Mouse (Mus musculus) myocyte (in vitro differentiated cells): ENCODE data around the gene Naa80. TPM values are rescaled to one million over a fixed set of nuclear protein-coding genes. Genes with fewer than 3 reads are reported as not detected.

Experiments used
- H3K27me3 ChIP-seq: one replicate; pipeline ENCODE4 v1.6.1; 2011; ENCODE audit not compliant: control insufficient read depth, insufficient read depth, insufficient read length
- H3K36me3 ChIP-seq: one replicate; pipeline ENCODE4 v1.6.1; 2011; ENCODE audit not compliant: control insufficient read depth, insufficient read depth
- H3K4me2 ChIP-seq: one replicate; pipeline ENCODE4 v1.6.1; 2011; ENCODE audit warnings: low read depth, control low read depth
- H3K4me3 ChIP-seq: one replicate; pipeline ENCODE4 v1.5.1; 2011; ENCODE audit warnings: mild to moderate bottlenecking, control low read depth, moderate library complexity
- H3K79me2 ChIP-seq: one replicate; pipeline ENCODE4 v1.6.1; 2011; ENCODE audit not compliant: control insufficient read depth, insufficient read depth
- H3ac ChIP-seq: one replicate; pipeline ENCODE4 v1.6.1; 2011; ENCODE audit not compliant: control insufficient read depth, insufficient read length
- CEBPB ChIP-seq: IDR thresholded peaks from 2 replicates; pipeline ENCODE4 v1.6.1; 2011; ENCODE audit warnings: mild to moderate bottlenecking, moderate library complexity; ENCODE audit not compliant: poor library complexity, insufficient read depth, severe bottlenecking
- E2F4 ChIP-seq: IDR thresholded peaks from one replicate; pipeline ENCODE4 v1.6.1; 2011; ENCODE audit warnings: mild to moderate bottlenecking, control low read depth, moderate library complexity; ENCODE audit not compliant: insufficient read depth
- MAX ChIP-seq: IDR thresholded peaks from one replicate; pipeline ENCODE4 v1.6.1; 2011; ENCODE audit warnings: low read depth, mild to moderate bottlenecking, control low read depth
- MYOD1 ChIP-seq, 3 experiments: IDR thresholded peaks; one replicate each; pipeline ENCODE4 v1.6.1; 2011; ENCODE audit warnings: control low read depth in 2 of 3, low read depth in 2 of 3, mild to moderate bottlenecking in 2 of 3, moderate library complexity in 1 of 3; ENCODE audit not compliant: insufficient read length in 2 of 3, control insufficient read depth in 1 of 3
- MYOG ChIP-seq, 3 experiments: IDR thresholded peaks; one replicate each; pipeline ENCODE4 v1.6.1; 2011; ENCODE audit warnings: control low read depth in 2 of 3, low read depth in 2 of 3, mild to moderate bottlenecking in 2 of 3; ENCODE audit not compliant: insufficient read length in 2 of 3, control insufficient read depth in 1 of 3, insufficient read depth in 1 of 3
- POLR2A ChIP-seq: IDR thresholded peaks from one replicate; pipeline ENCODE4 v1.6.1; 2011; ENCODE audit warnings: low read depth, mild to moderate bottlenecking, control low read depth, moderate library complexity; ENCODE audit not compliant: insufficient read length
- POLR2AphosphoS2 ChIP-seq: IDR thresholded peaks from one replicate; pipeline ENCODE4 v1.6.1; 2011; ENCODE audit warnings: low read depth, control low read depth; ENCODE audit not compliant: insufficient read length
- REST ChIP-seq: IDR thresholded peaks from one replicate; pipeline ENCODE4 v1.6.1; 2011; ENCODE audit warnings: mild to moderate bottlenecking, control low read depth, moderate library complexity; ENCODE audit not compliant: insufficient read depth, insufficient read length
- SRF ChIP-seq: IDR thresholded peaks from one replicate; pipeline ENCODE4 v1.6.1; 2011; ENCODE audit warnings: low read depth; ENCODE audit not compliant: control insufficient read depth, insufficient read length
- TCF12 ChIP-seq: IDR thresholded peaks from one replicate; pipeline ENCODE4 v1.6.1; 2011; ENCODE audit warnings: mild to moderate bottlenecking, control low read depth; ENCODE audit not compliant: poor library complexity, insufficient read depth, severe bottlenecking
- TCF3 ChIP-seq: IDR thresholded peaks from one replicate; pipeline ENCODE4 v1.6.1; 2011; ENCODE audit warnings: low read depth, control low read depth; ENCODE audit not compliant: insufficient read length
- USF1 ChIP-seq: IDR thresholded peaks from one replicate; pipeline ENCODE4 v1.6.1; 2011; ENCODE audit warnings: low read depth, mild to moderate bottlenecking, control low read depth, moderate library complexity
- polyA plus RNA-seq: library from polyadenylated mRNA; unstranded; fragments of >200 nt; fragmentation: generic; extraction: Trizol; gene quantifications from one replicate; pipeline ENCODE4 v1.2.1, GENCODE M21; 2012; ENCODE audit warnings: missing spikeins

Naa80 gene
- polyA plus RNA-seq, 1 experiment: 13.8 TPM

DNA sequence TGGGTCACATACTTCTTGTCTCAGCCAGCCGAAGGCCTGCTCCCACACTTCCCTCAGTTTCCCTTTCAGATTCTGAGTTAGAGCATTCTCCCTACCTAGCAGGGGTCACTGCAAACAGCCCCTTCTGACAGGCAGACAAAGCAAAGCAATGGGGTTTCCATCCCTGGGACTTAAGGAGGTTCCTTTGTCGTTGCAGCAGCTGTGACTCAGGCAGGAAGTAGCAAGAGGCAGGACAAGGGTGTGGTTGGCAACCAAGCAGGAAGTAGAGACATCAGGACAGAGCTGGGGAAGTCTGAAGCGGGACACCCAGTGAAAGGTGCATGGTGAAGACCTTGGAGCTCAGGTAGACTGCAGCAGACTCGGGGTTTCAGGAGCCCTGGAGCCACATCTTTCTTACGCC lies 45.9 kb downstream of the Naa80 start:
- Histone ChIP-seq H3ac (no peak overlapping the region), H3K36me3 (peaks cover 7% of the 10 kb centered on the region), H3K27me3 (no peaks in the 10 kb centered on the region), H3K4me2 (peak overlapping the region; percentile 80), H3K4me3 (no peak overlapping the region), H3K79me2 (peaks cover 67% of the 10 kb centered on the region)
- TF ChIP-seq MYOG (IDR thresholded peaks at IDR 0.05; ENCODE audit: control insufficient read depth in 1 of 3, insufficient read depth in 1 of 3, insufficient read length in 2 of 3, low read depth in 2 of 3) (no peak), SRF (no peak), USF1 (no peak), CEBPB (no peak), POLR2A (no peak)

DNA sequence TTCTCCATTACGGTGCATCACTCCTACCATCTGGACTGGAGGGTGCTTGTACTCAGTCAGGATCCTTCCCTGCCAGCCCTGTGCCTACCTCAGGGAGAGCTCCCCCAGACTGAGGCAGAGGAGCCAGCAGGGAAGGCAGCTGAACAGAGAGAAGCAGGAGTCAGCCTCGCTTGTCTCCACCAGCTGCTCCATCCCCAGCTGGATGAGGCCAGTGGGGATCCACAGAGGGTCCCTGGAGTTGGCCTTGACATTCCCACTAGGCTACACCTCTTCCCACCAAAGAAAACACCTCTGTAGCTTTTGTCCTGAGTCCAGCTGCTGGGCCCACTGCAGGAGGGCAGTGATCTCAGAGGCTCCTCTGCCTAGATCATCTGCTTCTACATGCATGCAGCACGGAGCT lies 46.3 kb downstream of the Naa80 start:
- TF ChIP-seq REST (no peak), CEBPB (no peak), USF1 (no peak), SRF (no peak), MAX (no peak), MYOG (IDR thresholded peaks at IDR 0.05; ENCODE audit: control insufficient read depth in 1 of 3, insufficient read depth in 1 of 3, insufficient read length in 2 of 3, low read depth in 2 of 3) (no peak), TCF3 (no peak), POLR2AphosphoS2 (no peak), E2F4 (no peak), TCF12 (no peak), MYOD1 (IDR thresholded peaks at IDR 0.05; ENCODE audit: control insufficient read depth in 1 of 3, insufficient read length in 2 of 3, low read depth in 2 of 3) (no peak), POLR2A (no peak)
- Histone ChIP-seq H3ac (no peak overlapping the region), H3K27me3 (no peaks in the 10 kb centered on the region), H3K79me2 (peaks cover 71% of the 10 kb centered on the region), H3K36me3 (peaks cover 7% of the 10 kb centered on the region), H3K4me2 (peak overlapping the region; percentile 80), H3K4me3 (no peak overlapping the region)

GRCm38 (mm10) chr9:107625351-107626128 lies 46.9 kb downstream of the Naa80 start:
- peaks cover 77% of the 10 kb centered on the region for H3K79me2 ChIP-seq
- no peaks in the 10 kb centered on the region for H3K27me3 ChIP-seq
- TF ChIP-seq SRF (no peak), POLR2AphosphoS2 (no peak), CEBPB (no peak), TCF12 (no peak), E2F4 (no peak), USF1 (no peak)
- H3ac ChIP-seq: no peak overlapping the region
- H3K4me2 ChIP-seq: peak overlapping the region; percentile 80
- H3K4me3 ChIP-seq: peak overlapping the region; percentile 6
- H3K36me3 ChIP-seq: peaks cover 7% of the 10 kb centered on the region

DNA sequence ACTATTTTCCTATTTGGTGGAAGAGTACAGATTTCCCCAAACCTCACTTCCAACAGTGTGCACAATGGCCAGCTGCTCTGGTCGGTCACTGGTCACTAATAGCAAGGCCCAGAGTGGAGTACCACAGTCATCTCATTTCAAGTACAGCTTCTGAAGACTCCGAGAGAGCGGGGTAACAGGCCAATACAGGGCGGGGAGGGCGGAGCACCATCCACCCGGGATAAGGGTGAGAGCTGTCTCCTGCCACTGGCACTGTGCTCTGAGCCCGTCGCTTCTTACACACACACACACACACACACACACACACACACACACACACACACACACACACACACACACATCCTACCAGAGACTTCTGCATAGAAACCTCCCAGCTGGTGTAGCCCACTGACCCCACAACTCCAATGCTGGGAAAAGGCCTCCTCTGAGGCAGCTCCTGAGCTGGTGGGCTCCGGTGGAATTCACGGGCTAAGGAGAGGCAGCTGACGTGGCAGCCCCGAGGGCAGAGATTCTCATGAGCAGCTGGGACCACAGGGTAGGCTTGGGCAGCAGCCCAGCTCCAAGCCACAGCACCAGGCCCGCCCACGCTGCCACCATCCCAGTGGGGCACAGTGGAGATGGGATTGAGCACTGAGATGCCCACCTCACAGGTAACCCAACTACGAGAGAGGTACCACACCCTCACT lies 47.6 kb downstream of the Naa80 start:
- Histone ChIP-seq H3K79me2 (peaks cover 84% of the 10 kb centered on the region), H3K27me3 (no peaks in the 10 kb centered on the region), H3K4me3 (peak overlapping the region; percentile 6), H3K4me2 (peak overlapping the region; percentile 80), H3ac (no peak overlapping the region), H3K36me3 (peaks cover 7% of the 10 kb centered on the region)
- TF ChIP-seq TCF3: peak; percentile 53
- TF ChIP-seq MYOD1 (IDR thresholded peaks at IDR 0.05; ENCODE audit: control insufficient read depth in 1 of 3, insufficient read length in 2 of 3, low read depth in 2 of 3): peak; percentile 25 to 94 (median 85)
- TF ChIP-seq SRF: no peak
- peak; percentile 67 to 92 (median 75) for TF ChIP-seq MYOG (IDR thresholded peaks at IDR 0.05; ENCODE audit: control insufficient read depth in 1 of 3, insufficient read depth in 1 of 3, insufficient read length in 2 of 3, low read depth in 2 of 3)

GRCm38 (mm10) chr9:107626844-107627277 lies 48.2 kb downstream of the Naa80 start:
- H3K27me3 ChIP-seq: no peaks in the 10 kb centered on the region
- H3K36me3 ChIP-seq: peaks cover 7% of the 10 kb centered on the region
- no peak overlapping the region for H3K4me3 ChIP-seq

More at GRCm38 (mm10) chr9:107626844-107627277, 48.2 kb downstream of the Naa80 start:
- no peak overlapping the region for H3ac ChIP-seq
- TF ChIP-seq POLR2A: no peak
- no peak for TF ChIP-seq TCF12
- TF ChIP-seq CEBPB: no peak
- no peak for TF ChIP-seq REST
- peaks cover 90% of the 10 kb centered on the region for H3K79me2 ChIP-seq
- peak overlapping the region; percentile 80 for H3K4me2 ChIP-seq
